Mouse (Mus musculus): ENCODE results near the gene Mapkap1.

DNA sequence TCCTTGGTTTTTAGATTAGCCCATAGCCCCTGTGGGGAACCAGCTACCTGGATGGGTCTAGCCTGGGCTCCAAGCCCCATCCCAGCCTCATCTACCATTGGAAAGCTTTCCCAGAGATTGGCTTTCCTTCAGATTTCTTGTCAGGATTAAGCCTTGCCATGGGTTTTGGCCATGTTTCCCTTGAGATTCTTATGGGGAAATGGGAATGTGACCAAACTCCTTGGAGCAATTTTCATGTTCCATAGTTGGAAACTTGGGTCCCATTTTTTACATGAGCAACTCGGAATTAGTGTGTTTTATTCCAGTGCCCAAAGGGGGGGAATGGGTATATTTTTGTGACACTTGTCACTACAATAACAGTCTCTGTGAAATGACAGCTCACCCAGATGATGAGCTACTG, 125.8 kb downstream of the Mapkap1 start:
- no peak for TF ChIP-seq EP300 (IDR thresholded peaks at IDR 0.05; ENCODE audit: low read depth)
- TF ChIP-seq CTCF (IDR thresholded peaks at IDR 0.05; ENCODE audit: low read depth) = no peak
